ENCODE assay signal across 6 mouse cellular contexts in genomic region chr13:90463381-90463780, GRCm38 (mm10).
"Had no signal": no experiment of that assay in that cellular context is flagged by ENCODE, and none has a peak within 500 bp of the region (broad histone marks: within the 10 kb centered on the region; RNA-seq: fewer than 3 reads in every experiment).

No protein-coding gene starts in this region.

- H3K36me3 ChIP-seq: hindbrain, embryonic 13.5 days; limb, embryonic 13.5 days; liver, embryonic 13.5 days; midbrain, embryonic 13.5 days had no signal

- ATAC-seq: midbrain, embryonic 13.5 days had no signal

- H3K27me3 ChIP-seq: hindbrain, embryonic 13.5 days; limb, embryonic 13.5 days; liver, embryonic 13.5 days; midbrain, embryonic 13.5 days had no signal

- H3K4me1 ChIP-seq: hindbrain, embryonic 13.5 days; liver, embryonic 13.5 days; midbrain, embryonic 13.5 days had no signal

- H3K9ac ChIP-seq: hindbrain, embryonic 13.5 days; limb, embryonic 13.5 days; liver, embryonic 13.5 days; midbrain, embryonic 13.5 days had no signal

- DNase-seq: left cerebral cortex, postnatal 4 days; liver, embryonic 13.5 days; right cerebral cortex, postnatal 14 days had no signal

- H3K27ac ChIP-seq: hindbrain, embryonic 13.5 days; limb, embryonic 13.5 days; liver, embryonic 13.5 days; midbrain, embryonic 13.5 days had no signal

- H3K9me3 ChIP-seq: hindbrain, embryonic 13.5 days; limb, embryonic 13.5 days; liver, embryonic 13.5 days; midbrain, embryonic 13.5 days had no signal

- H3K4me3 ChIP-seq: hindbrain, embryonic 13.5 days; limb, embryonic 13.5 days; liver, embryonic 13.5 days; midbrain, embryonic 13.5 days had no signal

- H3K4me2 ChIP-seq: hindbrain, embryonic 13.5 days; limb, embryonic 13.5 days; liver, embryonic 13.5 days; midbrain, embryonic 13.5 days had no signal
